Mouse (Mus musculus) brain, adult 2 months (tissue): ENCODE measurements at regions not wholly inside any gene's neighbourhood (a gene's known extent, or its start where the extent isn't known, plus 50 kb on each side); places are given as distances from the start of the nearest gene placed in this dataset.
A peak's percentile ranks its signal among the peaks of the same experiment; 100 is the strongest.
"Not testable (repeated sequence)": the region's sequence is repeated elsewhere in the genome, so short reads cannot be mapped to it uniquely, and the experiment has no call there.

Experiments used
- DNase-seq: peaks from one replicate; pipeline ENCODE4 v3.0.0; 2011; ENCODE audit warnings: low read depth, low spot score

DNA sequence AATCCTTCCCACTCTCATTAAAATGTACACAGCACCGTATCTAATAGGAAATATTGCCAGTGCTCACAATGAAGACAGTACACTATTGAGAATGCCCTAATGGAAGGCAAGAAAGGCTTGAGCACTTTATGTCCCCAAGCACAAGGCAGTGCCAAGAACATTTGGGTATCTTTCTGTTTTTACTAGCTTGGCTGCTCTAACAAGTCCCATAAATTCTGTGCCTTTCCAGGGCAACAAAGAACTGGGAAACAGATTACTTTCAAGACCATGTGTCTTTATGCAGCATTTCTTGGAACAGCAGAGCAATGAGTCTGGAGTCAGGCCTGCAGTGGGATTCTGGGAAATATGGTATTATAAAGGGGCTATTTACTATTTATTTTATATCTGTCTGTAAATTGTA, 192.3 kb downstream of the 1700008P02Rik start:
- peak; percentile 1 for DNase-seq

GRCm38 (mm10) chr3:6400871-6401270, 219.4 kb downstream of the 1700008P02Rik start:
- no peak for DNase-seq

DNA sequence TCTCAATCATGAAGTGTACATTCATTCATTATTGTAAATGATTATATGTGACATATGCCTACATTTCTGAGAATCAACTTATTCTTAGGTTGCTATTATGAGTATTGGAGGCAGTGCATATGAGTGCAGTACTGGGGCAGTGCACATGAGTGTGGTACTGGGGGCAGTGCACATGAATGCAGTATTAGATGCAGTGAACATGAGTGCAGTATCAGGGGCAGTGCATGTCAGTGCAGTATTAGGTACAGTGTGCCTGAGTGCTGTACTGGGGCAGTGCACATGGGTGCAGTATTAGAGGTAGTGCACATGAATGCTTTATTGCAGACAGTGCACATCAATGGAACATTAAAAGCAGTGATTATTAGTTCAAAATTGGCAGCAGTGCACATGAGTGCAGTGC, 234.6 kb downstream of the 1700008P02Rik start:
- no peak for DNase-seq

DNA sequence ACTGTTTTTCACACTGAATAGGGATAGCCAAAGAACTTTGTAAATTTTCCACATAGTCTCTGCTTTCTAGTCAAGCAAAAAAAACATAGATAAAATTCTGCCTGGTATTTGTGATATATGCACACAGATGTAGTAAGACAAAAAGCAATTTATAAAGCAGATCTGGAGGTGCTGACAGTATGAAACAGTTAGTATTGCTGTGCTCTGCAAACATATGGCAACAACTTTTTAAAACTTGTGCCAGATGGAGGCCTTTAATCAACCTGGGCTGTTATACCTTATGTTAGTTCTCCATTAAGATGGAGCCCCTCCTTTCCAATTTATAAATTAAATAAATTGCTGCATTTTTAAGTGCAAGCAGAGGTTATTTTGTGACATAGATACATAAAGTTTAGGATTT, 237.3 kb downstream of the 1700008P02Rik start:
- no peak for DNase-seq

DNA sequence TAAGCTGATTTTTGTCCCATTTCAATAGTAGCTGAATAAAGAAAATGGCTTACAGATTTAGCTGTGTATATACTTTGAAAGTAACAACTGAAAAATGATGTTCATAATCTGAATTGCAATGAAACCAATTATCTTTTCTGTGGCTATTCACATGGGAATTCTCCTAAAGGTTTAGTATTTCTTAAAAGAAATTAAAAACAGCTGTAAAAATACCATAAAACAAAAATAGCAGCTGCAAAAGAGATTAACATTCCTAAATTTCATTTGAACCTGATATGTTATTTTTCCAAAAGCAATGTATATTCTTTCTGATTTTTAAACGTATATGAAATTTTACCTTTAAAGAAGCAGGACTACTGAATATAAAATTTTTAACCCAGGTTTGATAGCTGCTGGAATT, 237.9 kb downstream of the 1700008P02Rik start:
- DNase-seq: no peak

DNA sequence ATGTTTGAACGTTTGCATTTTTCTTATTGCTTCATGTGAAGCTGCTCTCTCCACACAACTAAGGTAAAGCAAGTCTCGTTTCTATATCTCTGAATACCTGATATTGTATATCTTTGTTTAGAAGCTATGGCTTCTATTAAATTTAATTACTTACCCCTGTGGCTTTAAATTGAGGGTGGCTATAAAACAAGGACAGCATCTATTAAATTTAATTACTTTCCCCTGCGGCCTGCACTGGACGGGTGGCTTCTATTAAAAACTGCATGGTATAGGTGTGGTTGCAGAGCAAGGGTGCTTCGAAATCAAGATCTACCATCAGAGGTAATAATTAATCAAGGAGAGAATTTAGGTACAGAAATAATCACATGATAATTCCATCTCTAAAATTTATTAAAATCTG, 238.5 kb downstream of the 1700008P02Rik start:
- no peak for DNase-seq

- DNase-seq: not testable (repeated sequence)
Measured at GRCm38 (mm10) chr3:6339001-6339400, 281.2 kb downstream of the 1700008P02Rik start.

DNA sequence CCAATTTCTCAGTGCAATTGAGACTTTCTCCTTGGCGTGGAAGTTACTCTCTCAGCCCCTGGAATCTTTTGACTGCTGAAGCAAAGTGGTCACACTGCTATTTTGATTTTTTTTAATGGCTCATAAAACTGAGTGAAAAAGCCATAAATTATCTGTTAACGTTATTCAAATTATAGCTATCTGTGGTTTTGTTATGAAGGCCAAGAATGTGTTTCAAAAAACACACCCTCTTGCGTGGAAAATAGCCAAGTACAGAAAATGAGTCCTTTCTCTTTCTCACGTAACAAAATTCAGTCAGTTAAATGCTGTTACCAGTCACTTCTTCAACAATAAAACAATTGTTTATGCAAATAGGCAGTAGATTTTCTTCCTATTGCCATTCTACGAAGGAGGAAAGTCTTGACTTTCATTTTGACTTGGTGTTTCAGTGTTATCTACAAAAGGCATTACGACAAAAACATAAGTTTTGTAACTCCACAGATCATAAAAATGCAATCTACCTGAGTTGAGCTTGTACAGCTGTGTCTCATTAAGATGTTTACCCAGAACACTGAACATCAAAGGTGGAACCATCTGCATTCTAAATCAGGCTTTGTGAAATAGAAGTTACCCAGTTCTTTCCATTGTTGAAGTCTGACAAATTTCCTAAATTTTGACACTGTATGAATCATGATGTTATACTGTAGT, 299.3 kb downstream of the 1700008P02Rik start:
- no peak for DNase-seq

DNA sequence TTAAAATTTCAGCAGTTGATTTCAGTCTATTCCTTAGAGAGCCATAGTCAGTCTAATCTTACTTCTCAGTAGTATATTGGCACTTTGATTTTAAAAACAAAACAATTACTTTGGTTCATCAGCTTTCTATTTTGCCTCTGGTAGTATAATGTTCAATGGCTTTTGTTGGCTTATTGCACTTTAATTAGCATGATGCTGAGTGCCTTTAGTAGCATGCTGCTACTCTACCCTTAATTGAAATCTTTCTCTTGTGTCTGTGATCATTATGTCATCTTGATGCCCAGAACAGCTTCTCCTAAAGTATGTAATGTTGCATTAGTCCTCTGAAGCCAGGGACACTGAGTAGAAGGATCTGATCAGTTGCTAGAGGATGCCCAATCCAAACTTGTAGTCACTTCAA, 330.7 kb downstream of the 1700008P02Rik start:
- DNase-seq: no peak

DNA sequence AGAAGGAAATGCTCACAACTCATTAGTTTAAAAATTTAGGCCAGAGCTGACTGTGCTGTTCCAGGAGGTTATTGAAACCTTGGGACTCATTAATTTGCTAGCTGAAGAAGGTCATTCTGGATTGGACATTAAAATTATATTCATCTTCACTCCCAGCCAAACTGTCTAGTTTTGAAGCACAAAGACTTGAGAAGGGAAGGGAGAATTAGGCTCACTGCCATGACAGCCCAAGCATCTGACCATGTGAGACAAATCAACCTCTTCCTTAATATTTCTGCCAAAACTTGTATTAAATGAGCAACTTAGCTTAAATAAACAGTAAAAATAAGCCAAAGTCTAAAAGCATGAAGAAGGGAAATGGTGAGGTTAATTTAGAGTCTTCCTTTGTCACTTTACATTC, 339.6 kb downstream of the 1700008P02Rik start:
- DNase-seq: peak; percentile 3
